Mouse (Mus musculus) intestine, embryonic 15.5 days (tissue): ENCODE data around the gene Olfr543. TPM values are rescaled to one million over a fixed set of nuclear protein-coding genes. Genes with fewer than 3 reads are reported as not detected.
"Not testable (repeated sequence)": the region's sequence is repeated elsewhere in the genome, so short reads cannot be mapped to it uniquely, and the experiment has no call there.

Source experiments
- ATAC-seq: fragments of 200-750 bp; cut with Nextera tagmentation; 2 replicates; pipeline ENCODE4 v1.8.0; 2017; ENCODE audit warnings: moderate TSS enrichment, moderate library complexity
- H3K27ac ChIP-seq: fragments of 300-500 bp; sonication (generic); 2 replicates; pipeline ENCODE4 v1.5.1; 2015; ENCODE audit warnings: mild to moderate bottlenecking, inconsistent platforms
- H3K27me3 ChIP-seq: fragments of 300-500 bp; sonication (generic); replicated peaks from 2 replicates; pipeline ENCODE4 v1.6.1; 2015; ENCODE audit warnings: inconsistent platforms
- H3K36me3 ChIP-seq: fragments of 300-500 bp; sonication (generic); 2 replicates; pipeline ENCODE4 v1.6.1; 2015; ENCODE audit warnings: inconsistent platforms
- H3K4me1 ChIP-seq: fragments of 300-500 bp; sonication (generic); replicated peaks from 2 replicates; pipeline ENCODE4 v1.6.1; 2015; ENCODE audit warnings: inconsistent platforms
- H3K4me2 ChIP-seq: fragments of 300-500 bp; sonication (generic); replicated peaks from 2 replicates; pipeline ENCODE4 v1.6.1; 2015; ENCODE audit warnings: mild to moderate bottlenecking, inconsistent platforms
- H3K4me3 ChIP-seq: fragments of 300-500 bp; sonication (generic); replicated peaks from 2 replicates; pipeline ENCODE4 v1.5.1; 2015; ENCODE audit warnings: inconsistent platforms
- H3K9ac ChIP-seq: fragments of 300-500 bp; sonication (generic); 2 replicates; pipeline ENCODE4 v1.6.1; 2015; ENCODE audit warnings: inconsistent platforms
- H3K9me3 ChIP-seq: fragments of 300-500 bp; sonication (generic); 2 replicates; pipeline ENCODE4 v1.6.1; 2016; ENCODE audit warnings: inconsistent platforms
- WGBS: fragments of 180-500 bp; shearing (Covaris S2); methylation state at CpG from one replicate; pipeline ENCODE4 v1.1.7; 2015; 5-methylcytosine and 5-hydroxymethylcytosine counted together
- polyA plus RNA-seq: library from polyadenylated mRNA; unstranded; fragments of >200 nt; fragmentation: Nextera tagmentation; extraction: Ambion mirVana; gene quantifications from 2 replicates; pipeline ENCODE4 v1.2.1, GENCODE M21; 2015

Gene Olfr543
- polyA plus RNA-seq, 1 experiment from 2014 or later: 0.13 TPM

GRCm38 (mm10) chr7:102499473-102499872 is 18.0 kb upstream of the Olfr543 start, which contains the start of gene Olfr545:
Gene Olfr545, minus strand, starts transcription at chr7:102499573.
- H3K4me1 ChIP-seq: no peaks in the 10 kb centered on the region
- H3K9ac ChIP-seq: no peak within 1 kb of the TSS
- no peak within 1 kb of the TSS for H3K4me2 ChIP-seq
- no peaks in the 10 kb centered on the region for H3K27me3 ChIP-seq
- WGBS: 66% methylated on average over 3 of the region's 3 CpGs
- no peak within 1 kb of the TSS for H3K4me3 ChIP-seq
- no peaks in the 10 kb centered on the region for H3K9me3 ChIP-seq
- no peak within 1 kb of the TSS for H3K27ac ChIP-seq
- ATAC-seq: no peak
- no peaks in the 10 kb centered on the region for H3K36me3 ChIP-seq

GRCm38 (mm10) chr7:102494416-102494815 is 12.9 kb upstream of the Olfr543 start:
- H3K4me3 ChIP-seq, H3K27me3 ChIP-seq, H3K4me2 ChIP-seq, H3K27ac ChIP-seq, ATAC-seq, H3K9ac ChIP-seq, H3K9me3 ChIP-seq, H3K36me3 ChIP-seq, H3K4me1 ChIP-seq: not testable (repeated sequence)
- 46% methylated on average over 7 of the region's 7 CpGs for WGBS

GRCm38 (mm10) chr7:102488161-102488560 is 6.7 kb upstream of the Olfr543 start, which contains the start of gene Olfr544:
Gene Olfr544, minus strand, starts transcription at chr7:102488313.
- ATAC-seq: no peak
- 50% methylated on average over 1 of the region's 1 CpGs for WGBS
- H3K4me2 ChIP-seq: no peak within 1 kb of the TSS

GRCm38 (mm10) chr7:102486105-102486504 is 4.6 kb upstream of the Olfr543 start:
- Histone ChIP-seq H3K36me3 (no peaks in the 10 kb centered on the region), H3K27ac (no peak overlapping the region), H3K9me3 (no peaks in the 10 kb centered on the region), H3K27me3 (no peaks in the 10 kb centered on the region), H3K4me2 (no peak overlapping the region), H3K4me1 (no peaks in the 10 kb centered on the region), H3K9ac (no peak overlapping the region), H3K4me3 (no peak overlapping the region)
- no peak for ATAC-seq
- 61% methylated on average over 1 of the region's 1 CpGs for WGBS

More at GRCm38 (mm10) chr7:102488161-102488560, 6.7 kb upstream of the Olfr543 start, which contains the start of gene Olfr544:
- Histone ChIP-seq H3K4me3 (no peak within 1 kb of the TSS), H3K36me3 (no peaks in the 10 kb centered on the region), H3K9me3 (no peaks in the 10 kb centered on the region), H3K9ac (no peak within 1 kb of the TSS), H3K27me3 (no peaks in the 10 kb centered on the region), H3K4me1 (no peaks in the 10 kb centered on the region), H3K27ac (no peak within 1 kb of the TSS)

- H3K4me2 ChIP-seq, H3K9me3 ChIP-seq, H3K9ac ChIP-seq, H3K27me3 ChIP-seq, H3K36me3 ChIP-seq, H3K4me3 ChIP-seq, ATAC-seq, H3K4me1 ChIP-seq, H3K27ac ChIP-seq: not testable (repeated sequence)
- 63% methylated on average over 8 of the region's 8 CpGs for WGBS
These were observed 3.3 kb upstream of the Olfr543 start for GRCm38 (mm10) chr7:102484766-102485165.

GRCm38 (mm10) chr7:102483665-102484064 is 2.2 kb upstream of the Olfr543 start:
- no peaks in the 10 kb centered on the region for H3K9me3 ChIP-seq
- no peak overlapping the region for H3K4me2 ChIP-seq
- no peak overlapping the region for H3K4me3 ChIP-seq
- no peak overlapping the region for H3K9ac ChIP-seq
- WGBS: 79% methylated on average over 2 of the region's 2 CpGs
- H3K27me3 ChIP-seq: no peaks in the 10 kb centered on the region
- H3K4me1 ChIP-seq: no peaks in the 10 kb centered on the region
- ATAC-seq: no peak
- no peaks in the 10 kb centered on the region for H3K36me3 ChIP-seq
- no peak overlapping the region for H3K27ac ChIP-seq

DNA sequence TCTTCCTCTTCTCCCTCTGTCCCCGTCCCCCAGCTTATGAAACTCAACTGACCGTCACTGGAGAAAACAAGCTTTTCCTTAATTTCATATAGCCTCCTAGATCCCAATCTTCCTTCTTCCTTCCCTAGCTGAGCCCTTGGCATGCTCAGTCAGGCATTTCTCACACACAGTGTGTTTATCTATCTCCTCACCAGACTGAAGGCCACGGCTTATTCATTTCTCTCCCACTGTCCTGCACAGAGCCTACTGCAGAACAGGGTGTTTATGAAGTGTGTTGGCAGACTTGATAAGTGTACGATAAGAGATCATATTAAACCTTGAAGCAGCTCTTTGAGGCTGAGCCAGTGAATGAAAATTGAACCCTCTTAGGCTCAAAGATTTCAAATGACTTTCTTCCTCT is 658 bp downstream of the Olfr543 start:
- Histone ChIP-seq H3K27ac (no peak overlapping the region), H3K27me3 (no peaks in the 10 kb centered on the region), H3K4me3 (no peak overlapping the region), H3K9ac (no peak overlapping the region), H3K4me2 (no peak overlapping the region), H3K9me3 (no peaks in the 10 kb centered on the region), H3K36me3 (no peaks in the 10 kb centered on the region), H3K4me1 (no peaks in the 10 kb centered on the region)
- WGBS: 68% methylated on average over 4 of the region's 4 CpGs
- no peak for ATAC-seq

DNA sequence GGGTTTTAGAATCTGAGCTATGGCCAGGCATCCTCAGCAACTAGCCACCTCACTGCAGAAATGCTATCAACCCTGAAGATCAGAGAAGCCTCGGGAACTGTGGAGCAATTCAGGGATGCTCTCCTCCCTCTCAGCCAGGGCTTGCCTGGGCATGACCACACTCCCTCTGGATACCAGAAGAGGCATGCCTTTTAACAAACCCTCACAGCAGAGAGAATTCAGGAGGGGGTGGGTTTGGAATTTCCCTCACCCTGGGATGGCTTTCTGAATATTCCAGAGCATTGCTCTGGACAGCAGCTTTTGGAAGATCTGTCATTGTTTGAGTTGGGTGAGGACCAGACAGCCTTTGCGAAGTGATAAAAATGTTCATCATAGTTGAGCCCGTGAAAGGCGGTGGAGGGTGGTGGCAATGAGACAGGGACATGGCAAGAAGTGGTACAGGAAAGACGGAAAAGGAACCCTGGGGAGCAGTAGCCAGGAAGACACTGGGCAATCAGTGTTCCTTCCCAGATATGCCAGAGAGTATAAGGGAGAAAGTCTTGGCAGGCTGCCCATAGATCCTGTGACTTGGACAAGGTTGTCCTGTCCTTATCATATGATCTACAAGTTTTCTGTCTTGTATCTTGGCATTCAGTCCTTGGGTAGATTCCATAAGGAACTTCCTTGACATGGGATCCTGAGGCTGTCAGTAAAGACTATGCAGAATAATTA is 2.0 kb downstream of the Olfr543 start:
- H3K27me3 ChIP-seq: no peaks in the 10 kb centered on the region
- H3K9me3 ChIP-seq: no peaks in the 10 kb centered on the region
- no peak overlapping the region for H3K4me2 ChIP-seq
- no peak overlapping the region for H3K27ac ChIP-seq
- no peaks in the 10 kb centered on the region for H3K4me1 ChIP-seq
- H3K36me3 ChIP-seq: no peaks in the 10 kb centered on the region
- ATAC-seq: peak; percentile 47; the same call in 1 of the 2 replicates
- 58% methylated on average over 5 of the region's 5 CpGs for WGBS
- no peak overlapping the region for H3K4me3 ChIP-seq
- H3K9ac ChIP-seq: no peak overlapping the region

DNA sequence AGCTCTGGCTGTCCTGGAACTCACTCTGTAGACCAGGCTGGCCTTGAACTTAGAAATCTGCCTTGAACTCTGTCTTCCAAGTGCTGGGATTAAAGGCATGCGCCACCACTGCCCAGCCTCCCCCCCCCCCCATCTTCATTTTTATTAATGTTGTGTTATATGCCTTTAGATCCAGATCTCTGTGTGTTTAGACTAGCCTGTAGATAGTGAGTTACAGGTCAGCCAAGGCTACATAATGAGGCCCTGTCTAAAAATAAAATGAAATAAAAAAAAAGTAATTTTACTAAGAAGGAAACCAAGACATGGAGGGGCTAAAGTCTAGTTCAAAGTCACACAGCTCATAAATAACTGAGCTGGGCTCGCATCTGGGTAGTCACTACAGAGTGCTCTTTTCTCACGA is 2.6 kb downstream of the Olfr543 start:
- WGBS: 71% methylated on average over 3 of the region's 3 CpGs

DNA sequence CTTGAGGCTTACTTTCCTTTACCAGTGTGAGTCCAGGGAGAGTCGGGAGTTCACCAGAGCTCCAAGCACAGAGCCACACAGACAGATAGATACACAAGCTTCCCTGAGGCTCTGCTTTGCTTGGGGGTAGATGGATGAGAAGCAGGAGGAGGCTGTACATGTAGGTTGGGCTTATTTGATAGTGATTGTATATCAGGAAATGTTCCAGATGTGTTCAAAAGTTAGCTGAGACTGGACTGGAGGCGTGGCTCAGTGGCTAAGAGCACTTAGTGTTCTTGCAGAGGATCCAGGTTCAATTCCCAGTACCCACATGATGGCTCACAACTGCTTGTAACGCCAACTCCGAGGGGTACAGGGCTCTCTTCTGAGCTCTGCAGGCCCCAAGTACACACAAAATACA is 3.1 kb downstream of the Olfr543 start:
- no peaks in the 10 kb centered on the region for H3K36me3 ChIP-seq
- H3K9ac ChIP-seq: no peak overlapping the region
- H3K4me1 ChIP-seq: no peaks in the 10 kb centered on the region
- ATAC-seq: no peak
- no peak overlapping the region for H3K27ac ChIP-seq
- H3K9me3 ChIP-seq: no peaks in the 10 kb centered on the region
- WGBS: 81% methylated on average over 4 of the region's 4 CpGs
- no peaks in the 10 kb centered on the region for H3K27me3 ChIP-seq
- no peak overlapping the region for H3K4me2 ChIP-seq
- H3K4me3 ChIP-seq: no peak overlapping the region

More for the DNA sequence above, 2.6 kb downstream of the Olfr543 start:
- Histone ChIP-seq H3K4me1 (no peaks in the 10 kb centered on the region), H3K27ac (no peak overlapping the region), H3K27me3 (no peaks in the 10 kb centered on the region), H3K4me3 (no peak overlapping the region), H3K9me3 (no peaks in the 10 kb centered on the region), H3K4me2 (no peak overlapping the region), H3K9ac (no peak overlapping the region), H3K36me3 (no peaks in the 10 kb centered on the region)
- 0 out of 2 replicates have a peak, but pooled peaks have one; percentile 10 for ATAC-seq

DNA sequence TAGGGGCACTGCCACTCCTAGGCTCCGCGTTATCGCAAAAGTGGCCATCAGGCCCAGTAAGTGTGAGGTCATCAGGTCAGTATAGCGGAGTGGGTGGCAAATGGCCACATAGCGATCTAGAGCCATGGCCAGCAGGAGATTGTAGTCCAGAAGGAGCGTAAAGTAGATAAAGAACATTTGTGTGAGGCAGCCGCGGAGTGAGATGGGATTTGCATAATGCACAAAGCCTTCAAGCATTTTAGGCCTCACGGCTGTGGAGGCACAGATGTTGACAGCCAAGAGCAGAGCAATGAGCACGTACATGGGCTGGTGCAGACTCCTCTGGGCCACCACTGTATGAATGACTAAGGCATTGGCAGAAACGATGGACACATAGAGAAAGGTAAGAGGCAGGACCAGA is 4.1 kb downstream of the Olfr543 start:
- ATAC-seq: no peak
- no peaks in the 10 kb centered on the region for H3K4me1 ChIP-seq
- no peaks in the 10 kb centered on the region for H3K36me3 ChIP-seq
- H3K4me2 ChIP-seq: no peak overlapping the region
- no peaks in the 10 kb centered on the region for H3K27me3 ChIP-seq
- no peak overlapping the region for H3K9ac ChIP-seq
- H3K27ac ChIP-seq: no peak overlapping the region
- no peaks in the 10 kb centered on the region for H3K9me3 ChIP-seq
- H3K4me3 ChIP-seq: no peak overlapping the region
- WGBS: 84% methylated on average over 11 of the region's 11 CpGs

GRCm38 (mm10) chr7:102476601-102477000 is 4.9 kb downstream of the Olfr543 start:
- H3K4me1 ChIP-seq: no peaks in the 10 kb centered on the region
- H3K27ac ChIP-seq: no peak overlapping the region
- H3K9ac ChIP-seq: no peak overlapping the region
- 98% methylated on average over 5 of the region's 5 CpGs for WGBS
- H3K9me3 ChIP-seq: no peaks in the 10 kb centered on the region
- no peaks in the 10 kb centered on the region for H3K36me3 ChIP-seq
- H3K27me3 ChIP-seq: no peaks in the 10 kb centered on the region
- no peak for ATAC-seq
- H3K4me3 ChIP-seq: no peak overlapping the region
- no peak overlapping the region for H3K4me2 ChIP-seq

DNA sequence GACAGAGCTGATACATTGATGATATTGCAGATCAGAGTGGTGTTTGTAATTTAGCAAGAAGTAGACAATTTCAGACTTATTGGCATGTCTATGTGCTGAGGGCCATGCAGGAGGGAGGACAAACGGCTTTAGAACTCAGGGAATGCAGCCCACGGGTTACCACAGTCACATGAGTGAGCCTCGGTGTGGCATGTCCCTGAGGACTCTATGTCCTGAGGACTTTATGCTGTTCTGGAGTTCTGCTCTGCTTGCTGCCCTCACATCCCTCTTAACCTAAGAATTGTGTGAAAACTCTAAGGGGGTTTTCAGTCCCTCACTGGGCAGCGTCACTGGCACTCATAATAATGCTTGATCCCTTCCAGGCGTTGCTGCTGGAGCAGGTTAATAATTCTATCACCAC is 8.8 kb downstream of the Olfr543 start:
- Histone ChIP-seq H3K27ac (no peak overlapping the region), H3K9ac (no peak overlapping the region), H3K4me2 (no peak overlapping the region), H3K36me3 (peaks cover 7% of the 10 kb centered on the region), H3K27me3 (no peaks in the 10 kb centered on the region), H3K4me3 (no peak overlapping the region), H3K4me1 (no peaks in the 10 kb centered on the region), H3K9me3 (no peaks in the 10 kb centered on the region)
- ATAC-seq: no peak
- 46% methylated on average over 5 of the region's 5 CpGs for WGBS
